Mouse (Mus musculus) CH12.LX (cell line): ENCODE measurements around the gene Lysmd1. TPM values are rescaled to one million over a fixed set of nuclear protein-coding genes. Genes with fewer than 3 reads are reported as not detected.

Experiments
- DNase-seq: peaks from one replicate; pipeline ENCODE4 v3.0.0-alpha.2; 2013; ENCODE audit errors: extremely low read depth
- H3K27ac ChIP-seq: 2 replicates; pipeline ENCODE4 v1.5.1; 2012; ENCODE audit warnings: low read depth, mild to moderate bottlenecking, control low read depth, moderate library complexity; ENCODE audit not compliant: insufficient read depth
- H3K27me3 ChIP-seq: replicated peaks from 2 replicates; pipeline ENCODE3; 2012; ENCODE audit warnings: inconsistent platforms
- H3K36me3 ChIP-seq, 2 experiments: replicated peaks in 1 of 2; 2 replicates each; pipeline versions ENCODE3 to v1.6.1; 2012; ENCODE audit warnings: inconsistent platforms in 1 of 2, low read length in 1 of 2, mild to moderate bottlenecking in 1 of 2, mixed read lengths in 1 of 2, moderate library complexity in 1 of 2; ENCODE audit not compliant: control insufficient read depth in 1 of 2, insufficient read depth in 1 of 2
- H3K4me1 ChIP-seq, 2 experiments: 2 replicates each; pipeline ENCODE4 v1.6.1; 2012; ENCODE audit warnings: inconsistent platforms in 1 of 2, moderate library complexity in 1 of 2; ENCODE audit not compliant: insufficient read depth in 2 of 2, control insufficient read depth in 1 of 2
- H3K4me2 ChIP-seq: 2 replicates; pipeline ENCODE4 v1.6.1; 2012; ENCODE audit warnings: low read depth, mild to moderate bottlenecking, control low read depth; ENCODE audit not compliant: poor library complexity, insufficient read depth, severe bottlenecking
- H3K4me3 ChIP-seq, 3 experiments: fragments of 150-350 bp in 1 of 3; sonication (generic) in 1 of 3; replicated peaks in 1 of 3; 2 replicates each; pipeline versions ENCODE3 to v1.5.1; 2011 to 2012; ENCODE audit warnings: low read depth in 2 of 3, low read length in 2 of 3, mild to moderate bottlenecking in 2 of 3, moderate library complexity in 2 of 3, control low read depth in 1 of 3, improper control_type of control experiment in 1 of 3, inconsistent platforms in 1 of 3, mixed read lengths in 1 of 3; ENCODE audit not compliant: poor library complexity in 1 of 3
- H3K79me2 ChIP-seq: replicated peaks from 2 replicates; pipeline ENCODE4 v1.6.1; 2012; ENCODE audit warnings: mild to moderate bottlenecking, moderate library complexity; ENCODE audit not compliant: control insufficient read depth, poor library complexity, insufficient read depth, severe bottlenecking; ENCODE audit errors: extremely low read depth
- H3K9ac ChIP-seq: 2 replicates; pipeline ENCODE4 v1.6.1; 2012; ENCODE audit warnings: low read depth, mild to moderate bottlenecking, control low read depth, moderate library complexity; ENCODE audit not compliant: insufficient read depth
- H3K9me3 ChIP-seq: replicated peaks from 2 replicates; pipeline ENCODE3; 2012; ENCODE audit warnings: low read length, inconsistent platforms, mixed read lengths
- CHD1 ChIP-seq: IDR thresholded peaks from 2 replicates; pipeline ENCODE4 v1.6.1; 2012; ENCODE audit warnings: low read depth, low read length, improper control_type of control experiment, inconsistent platforms
- CHD2 ChIP-seq: IDR thresholded peaks from 2 replicates; pipeline ENCODE4 v1.6.1; 2011; ENCODE audit warnings: low read length, improper control_type of control experiment
- CTCF ChIP-seq, 2 experiments: IDR thresholded peaks in 1 of 2; conservative IDR thresholded peaks in 1 of 2; 2 replicates each; pipeline ENCODE4 v1.5.1; 2011 to 2012; ENCODE audit warnings: low read depth in 2 of 2, low read length in 2 of 2, improper control_type of control experiment in 1 of 2, inconsistent platforms in 1 of 2, mild to moderate bottlenecking in 1 of 2, moderate library complexity in 1 of 2
- EP300 ChIP-seq: IDR thresholded peaks from 2 replicates; pipeline ENCODE4 v1.6.1; 2011; ENCODE audit warnings: low read length, improper control_type of control experiment
- ETS1 ChIP-seq: conservative IDR thresholded peaks from 2 replicates; pipeline ENCODE4 v1.6.1; 2012; ENCODE audit warnings: low read depth, mild to moderate bottlenecking, inconsistent platforms, low read length, improper control_type of control experiment, moderate library complexity
- HCFC1 ChIP-seq: IDR thresholded peaks from 2 replicates; pipeline ENCODE4 v1.6.1; 2012; ENCODE audit warnings: low read depth, mild to moderate bottlenecking, inconsistent platforms, low read length, improper control_type of control experiment
- IRF4 ChIP-seq: IDR thresholded peaks from 2 replicates; pipeline ENCODE4 v1.6.1; 2014; ENCODE audit warnings: low read depth, mild to moderate bottlenecking, inconsistent platforms, low read length, improper control_type of control experiment
- JUND ChIP-seq: conservative IDR thresholded peaks from 2 replicates; pipeline ENCODE4 v1.6.1; 2011; ENCODE audit warnings: low read depth, low read length, improper control_type of control experiment
- MAFK ChIP-seq: IDR thresholded peaks from 2 replicates; pipeline ENCODE4 v1.6.1; 2011; ENCODE audit warnings: low read length, improper control_type of control experiment; ENCODE audit not compliant: insufficient replicate concordance
- MAX ChIP-seq: IDR thresholded peaks from 2 replicates; pipeline ENCODE4 v1.6.1; 2011; ENCODE audit warnings: low read length, improper control_type of control experiment
- MAZ ChIP-seq: IDR thresholded peaks from 2 replicates; pipeline ENCODE4 v1.6.1; 2012; ENCODE audit warnings: low read depth, mild to moderate bottlenecking, inconsistent platforms, low read length, improper control_type of control experiment, moderate library complexity
- MXI1 ChIP-seq: IDR thresholded peaks from 2 replicates; pipeline ENCODE4 v1.6.1; 2011; ENCODE audit warnings: mild to moderate bottlenecking, low read depth, low read length, improper control_type of control experiment
- MYC ChIP-seq: IDR thresholded peaks from 2 replicates; pipeline ENCODE4 v1.6.1; 2011; ENCODE audit warnings: low read depth, mild to moderate bottlenecking, improper control_type of control experiment, low read length
- POLR2AphosphoS2 ChIP-seq: IDR thresholded peaks from 2 replicates; pipeline ENCODE4 v1.6.1; 2011; ENCODE audit warnings: low read depth, low read length, improper control_type of control experiment
- RAD21 ChIP-seq: IDR thresholded peaks from 2 replicates; pipeline ENCODE4 v1.6.1; 2011; ENCODE audit warnings: low read depth, mild to moderate bottlenecking, low read length, improper control_type of control experiment, moderate library complexity
- SMC3 ChIP-seq: IDR thresholded peaks from 2 replicates; pipeline ENCODE4 v1.6.1; 2011; ENCODE audit warnings: low read depth, low read length, improper control_type of control experiment
- TCF12 ChIP-seq: IDR thresholded peaks from 2 replicates; pipeline ENCODE4 v1.6.1; 2014; ENCODE audit warnings: low read depth, mild to moderate bottlenecking, inconsistent platforms, low read length, improper control_type of control experiment
- UBTF ChIP-seq: IDR thresholded peaks from 2 replicates; pipeline ENCODE4 v1.6.1; 2012; ENCODE audit warnings: low read depth, mild to moderate bottlenecking, inconsistent platforms, low read length, improper control_type of control experiment, moderate library complexity
- USF1 ChIP-seq: IDR thresholded peaks from 2 replicates; pipeline ENCODE4 v1.6.1; 2014; ENCODE audit warnings: low read depth, mild to moderate bottlenecking, inconsistent platforms, low read length, improper control_type of control experiment
- USF2 ChIP-seq: conservative IDR thresholded peaks from 2 replicates; pipeline ENCODE4 v1.6.1; 2011; ENCODE audit warnings: low read depth, low read length, improper control_type of control experiment
- ZKSCAN1 ChIP-seq: IDR thresholded peaks from 2 replicates; pipeline ENCODE4 v1.6.1; 2012; ENCODE audit warnings: low read depth, inconsistent platforms, low read length, improper control_type of control experiment, borderline replicate concordance
- ZMIZ1 ChIP-seq: IDR thresholded peaks from 2 replicates; pipeline ENCODE4 v1.6.1; 2012; ENCODE audit warnings: low read depth, mild to moderate bottlenecking, inconsistent platforms, low read length, improper control_type of control experiment
- dilution Hi-C: fragments of 300-500 bp; cut with MboI; formaldehyde crosslinking; loops from 2 replicates; pipeline ENCODE4 v1.14.3; 2020; ENCODE audit warnings: low sequenced_read_pairs; ENCODE audit not compliant: extremely low pct_unique_long_range_greater_than_20kb, extremely low pct_ligation_motif_present
- in situ Hi-C: fragments of 300-500 bp; cut with MboI; formaldehyde crosslinking; loops from 3 replicates; pipeline ENCODE4 v1.14.3; 2019; ENCODE audit warnings: low sequenced_read_pairs, low pct_ligation_motif_present, low pct_unique_long_range_greater_than_20kb, mixed read lengths
- polyA plus RNA-seq: library from polyadenylated mRNA; unstranded; fragments of >175 nt; gene quantifications from 2 replicates; pipeline ENCODE4 v1.2.1, GENCODE M21; 2012; ENCODE audit warnings: low read depth; ENCODE audit not compliant: insufficient read length
- total RNA-seq, 2 experiments: library from RNA; depleted of rRNA; stranded (reverse); fragments of 300-350 nt in 1 of 2; fragments of >200 nt in 1 of 2; gene quantifications; 2 replicates each; pipeline ENCODE4 v1.2.3; 2012 to 2014

Lysmd1 gene
- total and polyA plus RNA-seq, 3 experiments, result 8.1 to 13.6 (median 11.6) TPM

DNA sequence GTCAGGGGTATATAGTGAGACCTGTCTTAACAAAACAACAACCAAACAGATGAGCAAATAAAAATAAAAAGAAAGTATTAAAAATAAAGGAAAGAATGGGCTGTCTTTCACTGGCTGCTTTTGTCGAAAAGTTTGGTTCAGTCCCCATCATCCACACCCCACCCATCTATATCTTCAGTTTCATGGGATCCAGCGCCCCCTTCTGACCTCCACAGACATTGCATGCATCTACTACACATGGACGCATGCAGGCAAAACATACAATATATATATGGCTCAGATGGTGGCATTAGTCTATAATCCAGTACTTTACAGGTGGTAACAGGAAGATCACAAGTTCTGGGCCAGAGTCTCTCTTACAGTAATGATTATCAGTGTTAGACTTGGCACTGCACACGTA, 20.0 kb downstream of the Lysmd1 start:
- no peaks in the 10 kb centered on the region for H3K79me2 ChIP-seq
- TF ChIP-seq USF1 (no peak), CTCF (conservative IDR thresholded peaks at IDR 0.05 in 1 of 2, IDR thresholded peaks at IDR 0.05 in 1 of 2; ENCODE audit: low read depth in 2 of 2, low read length in 2 of 2) (peak; percentile 33 to 78), UBTF (no peak), ZMIZ1 (no peak), MXI1 (no peak), IRF4 (no peak), MYC (0 out of 2 replicates have a peak, but pooled peaks have one; percentile 40), ETS1 (no peak), RAD21 (peak; percentile 68), SMC3 (peak; percentile 42)
- TF ChIP-seq, all 38 proteins: peak for 4
- dilution Hi-C loops, result no loop called here
- H3K9ac ChIP-seq, result no peak overlapping the region
- H3K27ac ChIP-seq, result no peak overlapping the region
- no peak overlapping the region for H3K4me3 ChIP-seq
- H3K36me3 ChIP-seq, result no peaks in the 10 kb centered on the region
- in situ Hi-C loops, result no loop called here
- no peak overlapping the region for H3K4me2 ChIP-seq
- peaks cover 17% of the 10 kb centered on the region for H3K27me3 ChIP-seq
- DNase-seq, result peak; percentile 61
- no peaks in the 10 kb centered on the region for H3K4me1 ChIP-seq
- H3K9me3 ChIP-seq, result no peaks in the 10 kb centered on the region

DNA sequence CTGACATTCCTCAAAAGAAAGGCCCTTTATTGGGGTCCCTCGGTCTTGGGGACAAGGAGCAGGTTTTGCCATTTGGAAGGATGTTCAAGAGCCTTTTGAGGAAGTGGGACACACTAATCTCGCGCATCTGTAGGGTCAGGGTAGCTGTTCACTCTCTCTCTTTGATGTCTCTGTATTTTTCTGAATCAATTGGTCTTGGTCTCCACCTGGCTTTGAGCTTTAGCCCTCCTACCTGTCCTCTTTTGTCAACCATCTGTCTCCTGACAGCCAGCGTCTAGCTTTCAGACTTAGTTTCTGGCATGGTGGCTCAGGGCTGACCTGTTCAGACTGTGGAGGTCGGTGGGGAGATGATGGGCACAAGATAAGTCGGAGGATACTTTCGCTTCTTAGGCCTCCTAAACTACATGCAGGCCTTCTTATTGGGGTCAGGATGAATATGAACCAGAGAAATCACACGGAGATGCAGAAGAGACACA, 25.7 kb downstream of the Lysmd1 start:
- Histone ChIP-seq H3K4me3 (peak overlapping the region; percentile 56 to 61 (median 60)), H3K9ac (peak overlapping the region; percentile 41), H3K4me2 (peak overlapping the region; percentile 96), H3K27ac (no peak overlapping the region), H3K27me3 (peaks cover 49% of the 10 kb centered on the region), H3K36me3 (no peaks in the 10 kb centered on the region), H3K79me2 (no peaks in the 10 kb centered on the region), H3K9me3 (no peaks in the 10 kb centered on the region), H3K4me1 (peaks cover 6 to 21% of the 10 kb centered on the region in 2 experiments; a peak in 3 of 4 replicates)
- dilution Hi-C loops, result no loop called here
- DNase-seq, result no peak
- TF ChIP-seq IRF4, result no peak
- no peak for TF ChIP-seq MAFK
- TF ChIP-seq JUND, result no peak
- TF ChIP-seq MAX, result no peak
- no peak for TF ChIP-seq EP300
- TF ChIP-seq HCFC1, result no peak
- no peak for TF ChIP-seq MAZ
- no peak for TF ChIP-seq TCF12
- no peak for TF ChIP-seq RAD21
- TF ChIP-seq MYC, result no peak
- no peak for TF ChIP-seq ZKSCAN1
- TF ChIP-seq CHD2, result no peak
- no peak; the same call in 1 of the 2 replicates for TF ChIP-seq MXI1
- TF ChIP-seq POLR2AphosphoS2, result no peak
- TF ChIP-seq CHD1, result no peak
- TF ChIP-seq USF2, result no peak
- in situ Hi-C loops, result no loop called here
